Mouse (Mus musculus) hindbrain, postnatal 0 days (tissue): Measurements from ENCODE around the gene Tmem235. TPM values are rescaled to one million over a fixed set of nuclear protein-coding genes. Genes with fewer than 3 reads are reported as not detected.
A peak's percentile ranks its signal among the peaks of the same experiment; 100 is the strongest.

Experiments
- ATAC-seq: fragments of 200-750 bp; cut with Nextera tagmentation; 2 replicates; pipeline ENCODE4 v1.8.0; 2017; ENCODE audit warnings: mild to moderate bottlenecking, moderate TSS enrichment, moderate library complexity
- DNase-seq: peaks from one replicate; pipeline ENCODE4 v3.0.0-alpha.2; 2015; ENCODE audit warnings: low spot score
- H3K27ac ChIP-seq: fragments of 300-500 bp; sonication (generic); 2 replicates; pipeline ENCODE4 v1.5.1; 2014; ENCODE audit warnings: mild to moderate bottlenecking
- H3K27me3 ChIP-seq: fragments of 300-500 bp; sonication (generic); 2 replicates; pipeline ENCODE4 v1.6.1; 2014; ENCODE audit warnings: low read length, mixed read lengths; ENCODE audit not compliant: insufficient read depth
- H3K36me3 ChIP-seq: fragments of 300-500 bp; sonication (generic); 2 replicates; pipeline ENCODE4 v1.6.1; 2014; ENCODE audit warnings: low read length, mixed read lengths; ENCODE audit not compliant: insufficient read depth
- H3K4me1 ChIP-seq: fragments of 300-500 bp; sonication (generic); 2 replicates; pipeline ENCODE4 v1.6.1; 2014; ENCODE audit warnings: antibody characterized with exemption, low read length, mixed read lengths; ENCODE audit not compliant: insufficient read depth
- H3K4me2 ChIP-seq: fragments of 300-500 bp; sonication (generic); 2 replicates; pipeline ENCODE4 v1.6.1; 2014; ENCODE audit warnings: low read depth, mild to moderate bottlenecking, low read length, moderate library complexity, mixed read lengths
- H3K4me3 ChIP-seq: fragments of 300-500 bp; sonication (generic); 2 replicates; pipeline ENCODE4 v1.5.1; 2014; ENCODE audit warnings: low read length
- H3K9ac ChIP-seq: fragments of 300-500 bp; sonication (generic); replicated peaks from 2 replicates; pipeline ENCODE4 v1.6.1; 2014; ENCODE audit warnings: mild to moderate bottlenecking, low read length, moderate library complexity, mixed read lengths
- H3K9me3 ChIP-seq: fragments of 300-500 bp; sonication (generic); 2 replicates; pipeline ENCODE4 v1.6.1; 2016; ENCODE audit warnings: low read length, mixed read lengths
- CTCF ChIP-seq: IDR thresholded peaks from 2 replicates; pipeline ENCODE4 v1.5.1; 2016; ENCODE audit warnings: antibody characterized with exemption, control low read depth, low read depth
- WGBS: fragments of 180-500 bp; shearing (Covaris S2); extraction: QIAGEN DNeasy Blood & Tissue Kit; methylation state at CpG from one replicate; pipeline ENCODE4 v1.1.7; 2014; 5-methylcytosine and 5-hydroxymethylcytosine counted together
- polyA plus RNA-seq: library from polyadenylated mRNA; unstranded; fragments of >200 nt; fragmentation: Nextera tagmentation; extraction: Ambion mirVana; gene quantifications from 2 replicates; pipeline ENCODE4 v1.2.1, GENCODE M21; 2015
- total RNA-seq: library from RNA; depleted of rRNA; stranded (reverse); fragments of >200 nt; gene quantifications from 2 replicates; pipeline ENCODE4 v1.2.3, GENCODE M21; 2014; rRNA removed

Tmem235 gene
- total and polyA plus RNA-seq, 2 experiments from 2014 or later, result 0.31 TPM; not detected in 1

- Histone ChIP-seq H3K9ac (no peak overlapping the region), H3K4me2 (no peak overlapping the region), H3K27me3 (no peaks in the 10 kb centered on the region), H3K9me3 (no peaks in the 10 kb centered on the region), H3K36me3 (no peaks in the 10 kb centered on the region), H3K27ac (no peak overlapping the region), H3K4me1 (no peaks in the 10 kb centered on the region), H3K4me3 (no peak overlapping the region)
- ATAC-seq, result no peak
- no peak for DNase-seq
- no peak for TF ChIP-seq CTCF
- WGBS, result 31% methylated on average over 2 of the region's 2 CpGs
Measured at GRCm38 (mm10) chr11:117896533-117896932, 36.0 kb downstream of the Tmem235 start.

- no peak overlapping the region for H3K9ac ChIP-seq
- H3K27ac ChIP-seq, result no peak overlapping the region
- no peaks in the 10 kb centered on the region for H3K9me3 ChIP-seq
- no peak overlapping the region for H3K4me3 ChIP-seq
- WGBS, result 70% methylated on average over 2 of the region's 2 CpGs
- H3K27me3 ChIP-seq, result no peaks in the 10 kb centered on the region
- DNase-seq, result no peak
- no peak for ATAC-seq
- no peaks in the 10 kb centered on the region for H3K4me1 ChIP-seq
- TF ChIP-seq CTCF, result no peak
- no peak overlapping the region for H3K4me2 ChIP-seq
- H3K36me3 ChIP-seq, result no peaks in the 10 kb centered on the region
Measured at GRCm38 (mm10) chr11:117902282-117902681, 41.7 kb downstream of the Tmem235 start.

GRCm38 (mm10) chr11:117904442-117904841, 43.9 kb downstream of the Tmem235 start:
- ATAC-seq (no peak), DNase-seq (no peak)
- H3K27ac ChIP-seq, result no peak overlapping the region
- H3K9me3 ChIP-seq, result no peaks in the 10 kb centered on the region
- no peak overlapping the region for H3K4me2 ChIP-seq
- no peak overlapping the region for H3K9ac ChIP-seq
- WGBS, result 89% methylated on average over 8 of the region's 8 CpGs
- no peaks in the 10 kb centered on the region for H3K36me3 ChIP-seq
- no peaks in the 10 kb centered on the region for H3K4me1 ChIP-seq
- no peak for TF ChIP-seq CTCF
- no peak overlapping the region for H3K4me3 ChIP-seq
- H3K27me3 ChIP-seq, result no peaks in the 10 kb centered on the region

GRCm38 (mm10) chr11:117909337-117909736, 48.8 kb downstream of the Tmem235 start:
- H3K4me2 ChIP-seq, result no peak overlapping the region
- no peaks in the 10 kb centered on the region for H3K27me3 ChIP-seq
- WGBS, result 89% methylated on average over 8 of the region's 8 CpGs
- ATAC-seq (no peak), DNase-seq (no peak)
- H3K36me3 ChIP-seq, result no peaks in the 10 kb centered on the region
- H3K9ac ChIP-seq, result no peak overlapping the region
- H3K4me1 ChIP-seq, result no peaks in the 10 kb centered on the region
- no peak overlapping the region for H3K27ac ChIP-seq
- no peak for TF ChIP-seq CTCF
- H3K9me3 ChIP-seq, result no peaks in the 10 kb centered on the region
- no peak overlapping the region for H3K4me3 ChIP-seq

- Histone ChIP-seq H3K4me3 (no peak overlapping the region), H3K27me3 (no peaks in the 10 kb centered on the region), H3K9me3 (no peaks in the 10 kb centered on the region), H3K27ac (no peak overlapping the region), H3K4me2 (no peak overlapping the region), H3K9ac (no peak overlapping the region), H3K36me3 (no peaks in the 10 kb centered on the region), H3K4me1 (no peaks in the 10 kb centered on the region)
- WGBS, result 34% methylated on average over 13 of the region's 13 CpGs
- peak; percentile 82 for TF ChIP-seq CTCF
- ATAC-seq (peak; percentile 76; the same call in 1 of the 2 replicates), DNase-seq (peak; percentile 74)
Measured at GRCm38 (mm10) chr11:117912684-117913352, 52.3 kb downstream of the Tmem235 start.

- no peak for TF ChIP-seq CTCF
- WGBS, result 80% methylated on average over 12 of the region's 12 CpGs
- no peak overlapping the region for H3K9ac ChIP-seq
Measured at GRCm38 (mm10) chr11:117914531-117914930, 54.0 kb downstream of the Tmem235 start.

More at GRCm38 (mm10) chr11:117914531-117914930, 54.0 kb downstream of the Tmem235 start:
- Histone ChIP-seq H3K9me3 (no peaks in the 10 kb centered on the region), H3K36me3 (no peaks in the 10 kb centered on the region), H3K27me3 (no peaks in the 10 kb centered on the region), H3K27ac (no peak overlapping the region), H3K4me1 (no peaks in the 10 kb centered on the region), H3K4me3 (no peak overlapping the region), H3K4me2 (no peak overlapping the region)
- ATAC-seq, result no peak
- no peak for DNase-seq

Other genes with a start within 250 kb of the Tmem235 start
- 56.4 and 64.9 TPM in 2 replicates for gene Tnrc6c, start 206.5 kb upstream of the Tmem235 start, total RNA-seq
- gene Tnrc6c, start 206.5 kb upstream of the Tmem235 start, polyA plus RNA-seq, result 18.3 and 19.7 TPM in 2 replicates
- 0.73 and 0.75 TPM in 2 replicates for gene Tmc8, start 78.7 kb upstream of the Tmem235 start, total RNA-seq
- gene Tmc8, start 78.7 kb upstream of the Tmem235 start, polyA plus RNA-seq, result 0.44 and 0.86 TPM in 2 replicates
- 3.3 and 4.7 TPM in 2 replicates for gene Tmc6, start 78.6 kb upstream of the Tmem235 start, total RNA-seq
- 3.2 and 4.9 TPM in 2 replicates for gene Tmc6, start 78.6 kb upstream of the Tmem235 start, polyA plus RNA-seq
- gene 6030468B19Rik, start 63.1 kb upstream of the Tmem235 start, total RNA-seq, result not detected in 2 replicates
- gene 6030468B19Rik, start 63.1 kb upstream of the Tmem235 start, polyA plus RNA-seq, result not detected in 2 replicates
- 2.6 TPM in 1 of 2 replicates, not detected in the other for gene Gm20708, start 51.1 kb upstream of the Tmem235 start, total RNA-seq
- gene Gm20708, start 51.1 kb upstream of the Tmem235 start, polyA plus RNA-seq, result 0.67 and 1.4 TPM in 2 replicates
- gene Syngr2, start 51.1 kb upstream of the Tmem235 start, total RNA-seq, result 21.5 and 31.7 TPM in 2 replicates
- gene Syngr2, start 51.1 kb upstream of the Tmem235 start, polyA plus RNA-seq, result 17.2 and 18.8 TPM in 2 replicates
- gene Afmid, start 34.8 kb upstream of the Tmem235 start, total RNA-seq, result 4.8 and 7.5 TPM in 2 replicates
- 7.9 and 9.0 TPM in 2 replicates for gene Afmid, start 34.8 kb upstream of the Tmem235 start, polyA plus RNA-seq
- gene Tk1, start 34.7 kb upstream of the Tmem235 start, total RNA-seq, result 26.1 and 31.5 TPM in 2 replicates
- 21.2 and 25.0 TPM in 2 replicates for gene Tk1, start 34.7 kb upstream of the Tmem235 start, polyA plus RNA-seq
- gene Birc5, start 11.5 kb upstream of the Tmem235 start, total RNA-seq, result 5.6 and 14.6 TPM in 2 replicates
- gene Birc5, start 11.5 kb upstream of the Tmem235 start, polyA plus RNA-seq, result 45.3 and 50.4 TPM in 2 replicates
- gene Tha1, start 12.7 kb downstream of the Tmem235 start, total RNA-seq, result 1.9 and 4.7 TPM in 2 replicates
- gene Tha1, start 12.7 kb downstream of the Tmem235 start, polyA plus RNA-seq, result 2.0 and 3.4 TPM in 2 replicates
- gene Socs3, start 109.3 kb downstream of the Tmem235 start, total RNA-seq, result 12.3 and 12.4 TPM in 2 replicates
- 6.0 and 7.0 TPM in 2 replicates for gene Socs3, start 109.3 kb downstream of the Tmem235 start, polyA plus RNA-seq
- gene Pgs1, start 125.5 kb downstream of the Tmem235 start, total RNA-seq, result 72.7 and 85.0 TPM in 2 replicates
- 57.2 and 58.3 TPM in 2 replicates for gene Pgs1, start 125.5 kb downstream of the Tmem235 start, polyA plus RNA-seq